Mouse (Mus musculus) ES-CJ7 (cell line): ENCODE measurements around the gene Fblim1.

Experiments used
- DNase-seq: peaks from one replicate; pipeline ENCODE4 v3.0.0; 2011; ENCODE audit warnings: low read depth, low spot score

Fblim1 gene

GRCm38 (mm10) chr4:141605861-141606260, at the start of gene Fblim1:
Fblim1 (minus strand) TSS chr4:141606096.
- DNase-seq = no peak

GRCm38 (mm10) chr4:141654509-141654908, 48.6 kb upstream of the Fblim1 start:
- DNase-seq = no peak

- DNase-seq = no peak
These were observed 47.9 kb upstream of the Fblim1 start for GRCm38 (mm10) chr4:141653813-141654212.

GRCm38 (mm10) chr4:141653044-141653443, 47.1 kb upstream of the Fblim1 start:
- no peak for DNase-seq

- no peak for DNase-seq
These were observed 46.0 kb upstream of the Fblim1 start for GRCm38 (mm10) chr4:141651944-141652343.

GRCm38 (mm10) chr4:141651286-141651685, 45.4 kb upstream of the Fblim1 start:
- no peak for DNase-seq

GRCm38 (mm10) chr4:141649244-141649643, 43.3 kb upstream of the Fblim1 start:
- DNase-seq = no peak

- no peak for DNase-seq
These were observed 42.4 kb upstream of the Fblim1 start for GRCm38 (mm10) chr4:141648262-141648661.

GRCm38 (mm10) chr4:141647187-141647586, 41.3 kb upstream of the Fblim1 start:
- no peak for DNase-seq

GRCm38 (mm10) chr4:141645988-141646387, 40.1 kb upstream of the Fblim1 start:
- no peak for DNase-seq

- no peak for DNase-seq
These were observed 37.4 kb upstream of the Fblim1 start for GRCm38 (mm10) chr4:141643118-141643855.

GRCm38 (mm10) chr4:141641961-141642811, 36.3 kb upstream of the Fblim1 start:
- no peak for DNase-seq

GRCm38 (mm10) chr4:141641353-141641771, 35.5 kb upstream of the Fblim1 start:
- DNase-seq = no peak

- no peak for DNase-seq
These were observed 33.6 kb upstream of the Fblim1 start for GRCm38 (mm10) chr4:141639474-141639873.

- no peak for DNase-seq
These were observed 30.8 kb upstream of the Fblim1 start for GRCm38 (mm10) chr4:141636693-141637092.

- no peak for DNase-seq
These were observed 30.1 kb upstream of the Fblim1 start for GRCm38 (mm10) chr4:141635991-141636390.

- no peak for DNase-seq
These were observed 26.4 kb upstream of the Fblim1 start for GRCm38 (mm10) chr4:141632111-141632873.

- DNase-seq = no peak
These were observed 25.4 kb upstream of the Fblim1 start for GRCm38 (mm10) chr4:141631250-141631649.

GRCm38 (mm10) chr4:141630021-141630420, 24.1 kb upstream of the Fblim1 start:
- no peak for DNase-seq

- no peak for DNase-seq
These were observed 22.8 kb upstream of the Fblim1 start for GRCm38 (mm10) chr4:141628661-141629060.

GRCm38 (mm10) chr4:141627502-141627901, 21.6 kb upstream of the Fblim1 start:
- DNase-seq = no peak
